In genomic region chr13:119409330-119409707, GRCm38 (mm10) we compare ENCODE assay signal across 8 mouse cellular contexts. TPM values are rescaled to one million over a fixed set of nuclear protein-coding genes. Genes with fewer than 3 reads are reported as not detected.
DNase-seq lines count a peak whose midpoint lies in the region; ATAC-seq and TF ChIP-seq lines count a peak whose summit lies in the region.

No protein-coding gene starts in this region.

- H3K27ac ChIP-seq in cortical plate, adult 2 months (ENCODE audit: insufficient read depth, low read length): no peak overlapping the region
- H3K27ac ChIP-seq in intestine, embryonic 15.5 days: peak overlapping the region; percentile 97
- peak overlapping the region; percentile 88 for H3K27ac ChIP-seq in neural tube, embryonic 13.5 days (replicated peaks)

- 0% methylated on average over 13 of the region's 13 CpGs for WGBS in intestine, embryonic 15.5 days
- under 1% methylated on average over 13 of the region's 13 CpGs for WGBS in neural tube, embryonic 13.5 days

- no peak for TF ChIP-seq CTCF in cortical plate, adult 2 months (IDR thresholded peaks at IDR 0.05; ENCODE audit: extremely low read depth, insufficient read depth, low read length)

- peak; percentile 11 to 13 for DNase-seq in thymus, adult 18-20 months
- no peak for DNase-seq in thymus, postnatal 25 days
- DNase-seq in gastrocnemius, postnatal 4 days (ENCODE audit: low spot score in 2 of 2): peak; percentile 54 to 80
- peak; percentile 85 to 90 for DNase-seq in lung, adult 18-20 months
- DNase-seq in T-cell, adult 2 months (ENCODE audit: low spot score): no peak

- H3K4me2 ChIP-seq in intestine, embryonic 15.5 days (replicated peaks): peak overlapping the region; percentile 74
- peak overlapping the region; percentile 71 for H3K4me2 ChIP-seq in neural tube, embryonic 13.5 days

- TF ChIP-seq POLR2A in cortical plate, adult 2 months (IDR thresholded peaks at IDR 0.05; ENCODE audit: extremely low read depth, insufficient read depth, low read length): no peak

- no peaks in the 10 kb centered on the region for H3K9me3 ChIP-seq in intestine, embryonic 15.5 days
- H3K9me3 ChIP-seq in neural tube, embryonic 13.5 days: no peaks in the 10 kb centered on the region

- no peaks in the 10 kb centered on the region for H3K36me3 ChIP-seq in intestine, embryonic 15.5 days
- H3K36me3 ChIP-seq in neural tube, embryonic 13.5 days: peaks cover 3% of the 10 kb centered on the region; the same call in 1 of the 2 replicates

- peak overlapping the region; percentile 92 for H3K9ac ChIP-seq in intestine, embryonic 15.5 days
- peak overlapping the region; percentile 90 for H3K9ac ChIP-seq in neural tube, embryonic 13.5 days

- H3K27me3 ChIP-seq in intestine, embryonic 15.5 days (replicated peaks): no peaks in the 10 kb centered on the region
- H3K27me3 ChIP-seq in neural tube, embryonic 13.5 days: no peaks in the 10 kb centered on the region

- peak; percentile 86 for ATAC-seq in intestine, embryonic 15.5 days
- ATAC-seq in neural tube, embryonic 13.5 days (ENCODE audit: low read depth): no peak; the same call in 1 of the 2 replicates

- H3K4me3 ChIP-seq in cortical plate, adult 2 months (ENCODE audit: insufficient read depth, low read length): peak overlapping the region; percentile 87
- H3K4me3 ChIP-seq in intestine, embryonic 15.5 days (replicated peaks): peak overlapping the region; percentile 93
- H3K4me3 ChIP-seq in neural tube, embryonic 13.5 days: peak overlapping the region; percentile 88

- H3K4me1 ChIP-seq in cortical plate, adult 2 months (ENCODE audit: control insufficient read depth, insufficient read depth, low read length): no peaks in the 10 kb centered on the region; the same call in 1 of the 2 replicates
- H3K4me1 ChIP-seq in intestine, embryonic 15.5 days (replicated peaks): peaks cover 4% of the 10 kb centered on the region
- peaks cover 28% of the 10 kb centered on the region for H3K4me1 ChIP-seq in neural tube, embryonic 13.5 days (replicated peaks)

RNA-seq across cellular contexts. Expression of gene Paip1, which starts 19.1 kb away (rescaled TPM):
- polyA plus RNA-seq in cortical plate, adult 2 months (2012; rRNA removed): 52.6 and 54.8 TPM in 2 replicates
- total RNA-seq in gastrocnemius, postnatal 4 days (2021): 100 to 1,000 TPM in 1 of 2 experiments, 10 to 100 TPM in 1; 97.7 to 101 TPM
- polyA plus RNA-seq in intestine, embryonic 15.5 days (2015; fragmentation: Nextera tagmentation; extraction: Ambion mirVana): 62.0 and 82.6 TPM in 2 replicates
- 172 and 179 TPM in 2 replicates for polyA plus RNA-seq in neural tube, embryonic 13.5 days (2015; fragmentation: Nextera tagmentation; extraction: Ambion mirVana)

RNA-seq across cellular contexts. Expression of gene 4833420G17Rik, which starts 53.2 kb away (rescaled TPM):
- 58.9 and 68.4 TPM in 2 replicates for polyA plus RNA-seq in cortical plate, adult 2 months (2012; rRNA removed)
- 10 to 100 TPM; 14.3 to 17.7 TPM for total RNA-seq in gastrocnemius, postnatal 4 days (2021)
- polyA plus RNA-seq in intestine, embryonic 15.5 days (2015; fragmentation: Nextera tagmentation; extraction: Ambion mirVana): 46.4 and 48.3 TPM in 2 replicates
- 96.3 and 106 TPM in 2 replicates for polyA plus RNA-seq in neural tube, embryonic 13.5 days (2015; fragmentation: Nextera tagmentation; extraction: Ambion mirVana)

Comparison
In these comparisons a context has a peak if more than half of its experiments do, and no peak if none do; other contexts are left out.
1. DNase-seq: peak in thymus, adult 18-20 months (2 of 2), gastrocnemius, postnatal 4 days (2 of 2) and lung, adult 18-20 months (2 of 2); none in thymus, postnatal 25 days (single experiment) and T-cell, adult 2 months (single experiment).
2. Peak in every context shown above with its lines, with median percentiles within 50 percentile points of each other: H3K4me3 ChIP-seq.